Mouse (Mus musculus) urinary bladder, postnatal 10 days (tissue): Measurements from ENCODE around the gene Dusp16.

ENCODE experiments used
- DNase-seq: peaks from one replicate; pipeline ENCODE4 v3.0.0; 2022; ENCODE audit warnings: low spot score

Dusp16 gene

DNA sequence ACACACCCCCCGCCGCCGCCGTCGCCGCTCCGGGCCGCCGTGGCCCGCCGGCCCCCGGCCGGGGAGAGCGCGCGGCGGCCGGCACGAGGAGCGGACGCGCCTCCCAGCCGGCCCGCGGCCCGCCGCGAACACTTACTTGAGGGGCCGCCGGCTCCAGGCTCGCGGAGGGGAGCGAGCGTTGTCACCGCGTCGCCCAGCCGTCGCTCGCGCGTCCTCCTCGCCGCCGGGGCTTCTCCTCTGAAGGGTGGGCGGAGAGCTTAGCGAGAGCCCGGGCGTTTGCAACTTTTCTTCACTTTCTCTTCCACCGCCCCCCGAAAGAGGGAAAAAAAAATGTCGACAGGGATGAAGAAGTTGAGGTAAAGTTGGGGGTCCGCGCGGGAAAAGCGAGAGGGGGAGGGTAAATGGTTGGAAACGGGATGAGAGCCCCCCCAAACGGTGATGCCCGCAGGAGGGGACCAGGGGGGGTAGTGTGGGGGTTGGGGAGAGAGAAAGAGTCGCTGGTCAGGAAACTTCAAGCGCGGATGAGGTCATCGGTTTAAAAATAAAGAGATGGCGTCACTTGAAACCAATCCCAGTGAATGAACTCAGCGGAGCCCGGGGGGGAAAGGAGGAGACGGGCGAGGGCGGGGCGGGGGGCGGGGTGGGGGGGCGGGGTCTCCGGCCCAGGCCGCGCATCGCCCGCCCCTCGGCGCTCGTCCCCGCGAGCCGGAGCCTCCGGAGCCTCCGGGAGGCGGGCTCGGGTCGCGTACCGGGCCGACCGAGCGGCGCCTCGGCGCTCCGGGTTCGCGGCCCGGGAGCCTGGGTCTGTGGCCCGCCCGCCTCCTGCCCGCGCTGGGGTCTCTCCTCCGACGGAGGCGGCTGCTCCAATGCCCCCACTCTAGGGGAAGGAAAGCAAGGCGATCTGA lies at the start of gene Dusp16:
Gene Dusp16 (minus strand): TSS at position 485 of the 905 bp plus-strand sequence.
- DNase-seq = peak; percentile 50

DNA sequence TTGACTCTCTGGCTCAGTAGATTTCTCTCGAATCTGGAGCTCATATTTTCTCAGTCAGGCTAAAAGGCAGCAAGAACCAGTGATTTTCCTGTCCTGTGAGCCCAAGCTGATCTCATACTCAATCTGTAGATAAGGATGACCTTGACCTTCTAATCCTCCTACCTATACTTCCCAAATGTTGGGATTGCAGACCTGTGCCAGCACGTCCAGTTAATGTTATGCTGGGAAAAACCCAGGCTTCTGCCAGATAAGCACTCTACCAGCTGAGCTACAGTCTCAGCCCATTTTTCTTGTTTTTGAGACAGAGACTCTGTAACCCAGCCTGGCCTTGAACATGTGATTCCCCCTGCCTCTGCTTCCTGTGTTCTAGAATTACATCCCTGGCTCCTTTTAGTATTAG lies 47.9 kb upstream of the Dusp16 start:
- no peak for DNase-seq

DNA sequence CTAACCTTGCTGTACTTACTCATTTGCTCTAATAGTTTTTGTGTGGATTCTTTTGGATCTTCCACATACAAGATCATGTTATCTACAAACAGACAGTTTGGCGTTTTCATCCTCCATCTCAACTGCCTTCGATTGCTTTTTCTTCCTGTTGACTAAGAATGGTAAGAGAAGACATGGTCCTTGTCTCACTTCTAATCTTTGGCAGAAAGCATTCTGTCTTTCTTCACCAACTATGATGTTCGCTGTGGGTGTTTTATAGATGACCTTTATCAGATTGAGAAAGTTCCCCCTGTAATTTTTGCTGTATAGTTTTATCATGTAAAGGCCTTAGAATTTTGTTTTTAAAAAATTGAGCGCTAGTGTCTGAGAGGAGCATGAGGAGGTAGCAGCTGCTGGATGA lies 45.7 kb upstream of the Dusp16 start:
- no peak for DNase-seq

DNA sequence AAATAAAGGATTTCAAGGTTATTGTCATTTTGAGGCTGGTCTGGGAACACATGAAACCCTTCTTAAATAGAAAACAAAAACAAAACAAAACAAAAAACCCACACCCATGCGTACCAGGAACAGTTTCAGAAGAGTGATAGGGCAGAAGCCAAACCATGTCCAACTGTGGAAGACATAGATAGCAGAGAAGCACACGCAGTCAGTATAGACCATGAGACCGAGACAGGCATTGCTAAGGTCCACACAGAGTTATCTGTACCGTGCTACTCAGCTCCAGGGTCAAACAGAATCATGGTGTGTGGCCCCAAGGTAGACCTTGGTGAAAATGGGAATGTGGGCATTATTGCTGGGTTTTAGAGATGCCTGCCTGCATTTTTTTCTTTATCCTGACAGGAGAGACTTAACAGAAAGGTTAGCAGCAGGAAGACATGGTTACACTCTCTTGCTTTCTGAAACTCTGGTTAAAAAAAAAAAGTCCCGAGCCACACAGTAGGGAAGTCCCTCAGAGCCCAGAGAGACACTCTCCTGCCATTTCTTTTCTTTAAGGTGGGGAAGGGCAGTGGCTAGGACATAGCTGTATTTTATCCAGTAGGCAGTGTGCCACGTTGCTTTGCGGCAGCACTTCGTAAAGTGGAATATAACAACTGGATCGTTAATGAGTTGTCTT lies 42.3 kb upstream of the Dusp16 start:
- DNase-seq = no peak

DNA sequence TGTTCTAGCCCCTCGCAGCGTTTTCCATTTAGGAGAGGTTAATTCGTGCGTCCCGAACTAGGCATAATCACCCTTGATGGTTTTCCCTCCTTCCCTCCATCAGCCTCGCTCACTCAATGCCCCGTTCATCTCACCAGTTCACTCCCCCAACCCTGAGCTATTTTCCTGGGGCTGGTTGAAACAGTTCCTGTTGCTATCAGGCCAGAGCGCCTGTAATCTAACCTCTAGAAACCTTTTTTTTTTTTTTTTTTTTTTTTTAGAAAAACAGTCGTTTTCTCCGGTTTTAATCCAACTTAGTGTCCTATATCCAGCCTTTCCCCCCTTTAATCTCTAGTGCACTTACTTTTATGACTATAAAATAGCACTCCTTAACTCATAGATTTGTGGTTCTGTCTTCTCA lies 38.4 kb upstream of the Dusp16 start:
- no peak for DNase-seq

DNA sequence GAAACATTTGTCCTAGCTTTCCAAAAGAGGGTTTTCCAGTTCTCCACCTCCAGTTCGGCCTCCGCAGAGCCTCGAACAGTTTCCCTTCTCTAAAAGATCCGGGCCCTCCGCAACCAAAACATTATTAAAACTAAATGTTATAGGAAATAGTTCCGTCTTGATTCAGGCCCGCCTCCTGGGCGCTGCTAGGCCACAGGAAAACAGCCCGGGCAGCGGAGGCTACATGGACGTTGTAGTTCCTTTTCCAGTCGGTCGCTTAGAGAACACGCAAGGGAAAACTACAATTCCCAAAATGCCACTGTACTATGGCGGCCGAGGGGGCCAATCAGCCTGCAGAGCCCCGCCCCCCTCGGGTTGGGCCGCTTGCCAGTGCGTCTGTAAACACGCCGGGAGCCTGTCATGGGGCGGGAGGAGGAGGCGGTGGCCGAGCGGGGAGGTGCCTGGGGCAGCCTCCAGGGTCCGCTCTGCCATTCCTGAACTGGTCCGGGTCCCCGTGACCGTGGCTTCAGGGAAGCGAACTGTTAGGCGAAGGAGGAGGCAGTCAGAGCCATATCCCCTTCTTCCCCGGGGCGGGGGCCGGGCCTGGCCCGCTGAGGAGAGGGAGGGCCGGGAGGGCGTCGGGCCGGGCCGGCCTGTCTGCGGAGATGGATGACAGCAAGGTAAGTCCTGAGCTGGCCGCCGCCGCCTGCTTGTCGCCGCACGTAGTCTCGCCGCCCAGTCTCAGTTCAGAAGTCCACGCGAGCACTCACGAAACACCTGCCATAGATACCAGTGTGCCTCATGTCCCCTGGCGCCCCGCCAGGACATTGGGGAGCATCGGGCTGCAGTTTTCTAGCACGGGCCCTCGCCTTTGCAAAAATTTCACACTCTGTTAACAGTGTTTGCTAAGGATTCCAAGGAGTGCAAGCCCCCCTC lies 37.6 kb upstream of the Dusp16 start, which contains the start of gene Crebl2:
Gene Crebl2 (plus strand): TSS at position 369 of the 915 bp plus-strand sequence.
- peak; percentile 99 for DNase-seq

DNA sequence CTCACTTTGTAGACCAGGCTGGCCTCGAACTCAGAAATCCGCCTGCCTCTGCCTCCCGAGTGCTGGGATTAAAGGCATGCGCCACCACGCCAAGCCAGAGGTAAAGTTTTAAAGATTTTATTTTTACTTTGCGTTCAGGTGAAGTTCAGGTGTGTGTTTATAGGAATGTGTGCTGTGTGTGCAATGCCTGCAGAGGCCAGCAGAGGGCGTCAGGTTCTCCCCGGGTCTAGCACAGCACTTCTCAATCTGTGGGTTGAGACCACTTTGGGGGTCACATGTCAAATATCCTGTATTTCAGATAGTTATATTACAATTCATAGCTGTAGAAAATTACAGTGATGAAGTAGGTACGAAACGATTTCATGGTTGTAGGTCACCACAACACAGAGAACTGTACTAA lies 30.4 kb upstream of the Dusp16 start:
- DNase-seq = no peak

DNA sequence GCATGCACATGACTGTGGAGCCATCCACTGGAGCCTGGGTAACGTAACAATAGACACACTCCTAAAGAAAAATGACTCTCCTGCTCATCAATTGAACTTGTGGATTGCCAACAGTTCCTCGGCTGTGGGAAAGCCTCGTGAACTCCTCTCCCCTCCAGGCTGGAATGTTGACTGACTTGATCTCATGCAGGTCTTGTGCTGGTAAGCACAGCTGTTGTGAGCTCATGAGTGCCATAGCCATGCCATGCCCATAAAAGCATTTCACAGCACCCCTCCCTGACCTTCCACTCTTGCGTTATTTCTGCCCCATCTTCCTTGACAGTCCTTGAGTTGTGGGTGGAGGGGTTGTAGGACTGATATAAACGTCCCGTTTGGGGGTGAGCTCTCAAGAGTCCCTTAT lies 28.0 kb upstream of the Dusp16 start:
- no peak for DNase-seq

DNA sequence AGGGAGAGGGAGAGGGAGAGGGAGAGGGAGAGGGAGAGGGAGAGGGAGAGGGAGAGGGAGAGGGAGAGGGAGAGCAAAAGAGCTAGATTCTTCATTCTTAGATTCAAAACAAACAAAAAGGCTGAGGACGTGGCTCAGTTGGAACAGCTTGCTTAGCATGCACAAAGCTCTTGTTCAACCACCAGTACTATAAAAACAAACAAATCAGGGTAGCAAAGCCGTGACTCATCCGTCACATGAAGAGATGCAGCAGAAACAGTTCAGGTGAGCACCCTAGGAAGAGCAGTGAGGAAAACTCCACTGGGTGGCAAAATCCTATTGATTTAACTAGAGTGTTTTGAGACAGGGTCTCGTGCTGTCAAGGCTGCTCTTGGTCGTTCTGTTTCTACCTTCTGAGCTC lies 27.3 kb upstream of the Dusp16 start:
- no peak for DNase-seq

DNA sequence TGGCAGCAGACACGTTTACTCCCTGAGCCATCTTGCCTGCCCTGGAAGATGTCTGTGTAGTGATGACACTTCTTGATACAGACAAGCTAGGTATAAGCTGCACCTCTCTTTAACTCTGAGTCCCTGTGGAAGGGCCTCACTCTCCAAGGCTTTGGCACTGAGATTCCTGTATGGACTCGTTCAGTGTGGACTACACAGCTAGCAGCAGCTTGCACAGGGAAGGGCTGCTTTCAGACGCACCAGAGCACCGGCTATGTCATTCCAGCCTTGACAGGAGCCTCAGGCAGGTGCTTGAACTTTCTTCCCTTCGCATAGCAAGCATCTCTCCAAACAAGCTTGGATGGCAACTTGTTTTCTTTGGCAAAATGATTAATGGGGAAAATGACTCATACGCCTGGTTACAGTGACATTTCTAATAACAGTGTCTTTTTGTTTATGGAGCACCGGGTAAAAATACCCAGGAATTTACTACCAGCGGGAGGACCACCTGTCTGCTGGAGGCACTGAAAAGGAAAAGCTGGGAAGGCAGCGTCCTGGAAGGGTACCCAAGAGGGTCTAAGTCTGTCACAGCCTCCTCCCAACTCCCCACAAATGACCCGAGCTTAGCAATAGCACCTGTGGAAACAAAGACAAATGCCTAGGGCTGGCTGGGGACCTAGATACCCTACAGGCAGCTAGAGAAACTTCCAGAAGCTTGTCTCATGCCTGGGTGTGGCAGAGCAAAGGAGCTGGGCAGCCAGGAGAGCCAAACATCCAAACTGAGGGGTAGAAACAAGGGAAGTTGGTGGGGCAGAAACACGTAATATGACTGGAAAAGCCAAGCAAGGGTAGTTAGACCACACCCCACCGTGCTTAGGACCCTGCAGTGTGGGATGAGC lies 24.9 kb upstream of the Dusp16 start:
- no peak for DNase-seq

DNA sequence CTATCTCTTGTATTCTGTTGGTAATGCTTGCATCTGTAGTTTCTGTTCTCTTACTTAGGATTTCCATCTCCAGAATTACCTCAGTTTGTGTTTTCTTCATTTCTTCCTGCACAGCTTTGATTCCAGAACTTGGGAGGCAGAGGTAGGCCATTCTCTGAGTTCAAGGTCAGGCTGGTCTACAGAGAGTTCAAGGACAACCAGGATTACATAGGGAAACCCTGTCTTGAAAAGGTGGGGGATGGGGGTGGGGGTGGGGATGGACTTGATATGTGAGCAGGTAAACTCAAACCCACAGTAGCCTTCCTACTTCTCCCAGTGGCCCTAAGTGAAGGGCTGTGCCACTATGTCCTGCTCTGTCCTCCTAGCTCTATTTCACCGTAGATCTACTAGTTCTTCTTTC lies 20.6 kb upstream of the Dusp16 start:
- no peak for DNase-seq

DNA sequence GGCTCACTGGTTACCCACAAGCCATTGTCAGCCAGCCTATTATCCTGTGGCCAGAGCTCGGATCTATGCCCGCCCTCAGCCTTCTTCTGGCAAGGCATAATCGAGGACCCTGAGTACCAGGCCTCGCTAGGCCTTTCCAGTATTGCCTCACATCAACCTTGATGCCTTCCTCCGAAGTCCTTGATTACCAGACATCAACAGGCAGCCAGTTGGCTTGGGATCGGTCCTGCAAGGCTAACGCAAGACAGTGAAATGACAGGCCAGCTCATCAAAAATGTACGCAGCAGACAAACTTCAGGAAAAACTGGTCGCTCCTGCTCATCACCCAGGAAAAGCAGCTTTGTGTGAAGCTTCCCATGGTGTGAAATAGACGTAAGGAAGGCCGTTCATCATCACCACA lies 15.4 kb upstream of the Dusp16 start:
- no peak for DNase-seq

DNA sequence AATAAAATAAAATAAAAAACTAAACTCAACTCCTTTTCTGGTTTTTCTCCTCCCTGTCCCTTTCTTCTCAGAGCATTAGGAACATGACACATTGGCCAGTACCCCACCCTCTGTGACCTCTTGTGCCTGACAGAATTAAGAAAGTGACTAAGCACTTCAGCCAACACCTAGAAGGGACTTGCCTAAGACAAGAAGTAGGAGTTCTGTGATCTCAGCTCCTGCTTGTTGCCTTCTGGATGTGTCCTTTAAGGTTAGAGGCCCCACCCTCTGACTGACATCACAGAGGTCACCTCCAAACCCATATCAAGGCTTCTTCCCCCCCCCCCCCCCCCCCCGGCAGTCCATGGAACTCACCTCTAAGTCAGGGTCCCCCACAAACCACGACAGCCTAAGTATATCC lies 14.7 kb upstream of the Dusp16 start:
- no peak for DNase-seq

DNA sequence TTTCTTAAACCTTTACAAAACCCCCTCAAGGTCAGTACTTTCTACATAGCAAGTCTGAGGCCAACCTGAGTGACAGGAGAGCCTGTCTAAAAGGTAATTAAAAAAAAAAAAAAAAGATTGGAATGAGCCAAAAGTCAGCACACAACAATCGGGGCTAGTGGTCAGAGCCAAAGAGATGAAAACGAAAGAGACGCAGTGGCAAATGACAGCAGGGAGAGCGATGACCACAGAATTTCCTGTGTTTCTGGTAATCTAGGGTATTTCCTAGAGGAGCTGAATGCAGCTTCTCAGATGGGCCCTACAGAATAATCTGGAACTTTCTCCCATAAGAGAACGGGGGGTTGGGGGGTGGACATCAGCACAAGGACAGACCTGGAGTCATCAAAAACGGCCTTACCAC lies 13.7 kb upstream of the Dusp16 start:
- no peak for DNase-seq

DNA sequence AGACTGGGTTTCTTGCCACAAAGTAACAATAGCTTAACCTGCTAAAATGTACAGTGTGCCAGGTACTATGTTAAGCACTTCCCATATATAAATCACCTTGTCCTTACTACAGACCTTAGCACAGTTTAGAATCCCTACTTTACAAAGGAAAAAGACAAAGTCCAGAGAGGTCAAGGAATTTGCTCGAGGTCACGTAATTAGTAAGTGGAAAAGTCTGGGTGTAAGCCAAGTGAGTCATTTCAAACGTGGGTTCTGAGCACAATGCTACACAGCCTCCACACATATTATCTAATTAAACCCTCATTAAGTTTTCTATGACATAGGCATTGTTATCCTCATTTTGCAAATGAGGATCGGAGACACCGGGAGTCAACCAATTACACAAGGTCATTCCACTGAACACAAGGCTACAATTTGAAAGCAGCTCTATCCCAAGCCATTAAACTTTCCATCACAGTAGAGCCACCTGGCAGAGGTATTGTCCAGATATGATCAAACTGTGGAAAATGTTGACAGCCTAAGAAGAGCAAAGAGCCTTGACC lies 12.4 kb upstream of the Dusp16 start:
- DNase-seq = no peak

DNA sequence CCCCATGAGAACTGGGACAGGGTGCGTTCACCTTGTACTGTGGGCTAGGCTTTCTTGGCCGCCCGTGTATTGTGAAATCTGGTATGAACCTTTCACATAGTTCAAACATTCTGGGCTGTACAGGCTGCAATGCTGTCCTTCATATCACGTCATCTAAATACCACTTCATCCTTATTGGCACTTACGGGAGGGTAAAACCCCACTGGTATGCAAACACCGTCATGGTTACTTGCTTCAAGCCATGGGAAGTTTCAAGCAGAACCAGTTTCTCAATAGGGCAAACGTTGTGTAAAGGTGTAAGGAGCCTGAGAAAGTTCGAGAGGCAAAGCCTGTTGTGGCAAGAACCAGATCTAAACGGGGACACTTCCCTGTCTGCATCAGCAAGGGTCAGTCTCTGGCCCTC lies 10.2 kb upstream of the Dusp16 start:
- no peak for DNase-seq

DNA sequence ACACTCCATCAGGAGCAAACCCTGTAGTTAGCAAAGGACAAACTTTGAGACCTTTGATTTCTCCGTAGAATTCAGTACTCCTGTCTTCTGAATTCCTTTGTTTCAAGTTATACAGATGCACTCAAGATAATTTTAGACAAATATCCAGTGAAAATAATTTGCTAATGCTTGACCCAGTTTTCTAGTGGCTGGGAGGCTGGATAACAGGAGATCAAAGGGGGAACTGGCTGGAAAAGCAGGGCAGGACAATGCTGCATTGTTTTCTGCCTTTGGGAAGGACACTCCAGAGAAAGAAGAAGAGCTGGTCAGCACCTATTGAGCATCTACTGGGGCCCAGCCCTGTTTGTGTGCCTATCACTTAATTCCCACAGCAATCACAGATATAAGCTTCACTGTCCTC lies 9.1 kb upstream of the Dusp16 start:
- DNase-seq = no peak

DNA sequence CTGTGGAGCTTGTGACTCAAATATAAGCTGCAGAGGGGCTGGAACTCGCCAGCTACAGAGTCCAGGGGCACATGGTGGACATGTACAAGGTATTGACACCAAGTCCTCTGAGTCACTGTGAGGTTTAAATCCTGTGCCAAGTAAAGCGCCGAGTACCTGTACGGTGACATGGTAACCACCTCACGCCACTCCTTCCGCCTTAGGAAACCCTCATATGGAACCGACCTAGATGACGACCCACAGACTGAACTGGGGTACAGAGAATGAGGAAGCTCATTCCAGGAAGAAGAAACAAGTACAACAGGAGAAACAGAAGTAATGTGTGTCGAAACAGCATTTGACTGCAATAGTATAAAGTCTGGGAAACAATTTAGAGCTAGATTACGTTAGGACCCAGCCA lies 3.9 kb upstream of the Dusp16 start:
- DNase-seq = no peak

DNA sequence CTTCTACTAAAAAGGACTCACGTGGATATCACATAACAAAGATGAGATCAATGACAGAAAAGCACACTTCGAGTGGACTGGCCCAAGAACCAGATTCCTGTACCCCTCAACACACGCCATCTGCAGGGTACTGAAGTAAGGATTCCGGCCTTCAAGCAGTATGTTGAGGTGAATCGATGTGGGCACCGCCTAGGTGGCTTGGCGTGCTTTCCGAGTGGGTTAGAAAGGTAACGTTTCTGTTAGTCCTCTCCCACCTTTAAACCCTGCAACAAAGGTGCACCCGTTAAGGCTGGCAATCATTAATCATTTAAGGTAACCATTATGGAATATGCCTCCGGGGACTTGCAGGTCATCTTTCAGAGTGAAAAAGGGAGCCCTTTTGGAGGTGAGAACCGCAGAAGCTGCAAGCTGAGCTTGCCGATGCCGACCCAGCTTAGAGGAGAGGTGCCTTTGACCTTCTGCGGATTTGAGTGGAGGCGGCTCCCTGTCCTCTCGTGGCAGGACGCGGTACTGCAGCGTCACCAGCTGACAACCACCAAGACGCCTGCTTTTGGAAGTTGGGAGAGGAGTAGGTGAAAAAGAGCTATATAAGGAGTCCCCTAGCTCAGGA lies 1.6 kb upstream of the Dusp16 start:
- peak; percentile 44 for DNase-seq

DNA sequence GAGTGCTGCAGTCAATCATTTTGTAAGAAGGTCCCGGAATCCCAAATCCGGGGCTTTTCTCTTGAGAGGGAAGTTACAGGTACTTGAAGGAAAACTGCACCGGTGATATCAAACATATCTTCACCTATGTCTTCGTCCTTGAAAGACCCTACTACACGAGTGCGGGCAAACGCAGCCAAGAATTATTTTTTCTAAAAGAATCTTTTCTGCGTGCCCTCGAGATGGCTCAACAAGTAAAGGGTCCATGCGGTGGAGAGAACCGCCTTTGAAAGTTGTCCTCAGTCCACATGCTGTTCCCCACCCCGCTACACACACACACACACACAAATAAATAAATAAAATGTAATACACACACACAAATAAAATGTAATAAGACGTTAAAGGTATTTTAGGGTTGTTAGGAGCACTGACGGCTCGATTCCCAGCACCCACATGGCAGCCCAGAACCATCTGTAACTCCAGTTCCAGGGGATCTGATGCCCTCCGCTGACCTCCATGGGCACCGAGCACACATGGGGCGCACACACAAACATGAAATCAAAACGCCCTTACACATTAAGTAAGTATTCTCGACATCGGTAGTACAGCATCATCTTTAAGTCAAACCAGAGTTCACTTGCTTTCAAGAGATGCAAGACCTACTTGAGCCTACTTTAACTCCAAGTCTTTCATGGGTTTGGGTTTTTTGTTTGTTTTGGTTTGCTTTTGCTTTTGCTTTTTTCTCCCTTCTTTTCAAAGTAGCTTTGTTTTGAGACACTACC lies 801 bp upstream of the Dusp16 start:
- no peak for DNase-seq
